Mouse (Mus musculus) forebrain, embryonic 11.5 days (tissue): ENCODE results near the gene Kifc1. TPM values are rescaled to one million over a fixed set of nuclear protein-coding genes. Genes with fewer than 3 reads are reported as not detected.

Source experiments
- ATAC-seq: fragments of 200-750 bp; cut with Nextera tagmentation; replicated peaks from 2 replicates; pipeline ENCODE4 v1.8.0; 2017; ENCODE audit warnings: moderate TSS enrichment; ENCODE audit not compliant: low FRiP score
- DNase-seq: peaks from one replicate; pipeline ENCODE4 v3.0.0-alpha.2; 2017; ENCODE audit warnings: low spot score
- H3K27ac ChIP-seq: fragments of 300-500 bp; sonication (generic); 2 replicates; pipeline ENCODE4 v1.5.1; 2014; ENCODE audit warnings: low read depth, low read length
- H3K27me3 ChIP-seq: fragments of 300-500 bp; sonication (generic); 2 replicates; pipeline ENCODE4 v1.6.1; 2014; ENCODE audit warnings: mild to moderate bottlenecking, low read length, mixed read lengths; ENCODE audit not compliant: control insufficient read depth, insufficient read depth
- H3K36me3 ChIP-seq: fragments of 300-500 bp; sonication (generic); 2 replicates; pipeline ENCODE4 v1.6.1; 2014; ENCODE audit warnings: mild to moderate bottlenecking, low read length, moderate library complexity, mixed read lengths; ENCODE audit not compliant: control insufficient read depth, insufficient read depth
- H3K4me1 ChIP-seq: fragments of 300-500 bp; sonication (generic); replicated peaks from 2 replicates; pipeline ENCODE4 v1.6.1; 2014; ENCODE audit warnings: low read length, mixed read lengths; ENCODE audit not compliant: control insufficient read depth, insufficient read depth
- H3K4me2 ChIP-seq: fragments of 300-500 bp; sonication (generic); 2 replicates; pipeline ENCODE4 v1.6.1; 2014; ENCODE audit warnings: low read depth, mild to moderate bottlenecking, low read length, moderate library complexity, mixed read lengths; ENCODE audit not compliant: severe bottlenecking
- H3K4me3 ChIP-seq: fragments of 300-500 bp; sonication (generic); 2 replicates; pipeline ENCODE4 v1.5.1; 2014; ENCODE audit warnings: low read depth, low read length
- H3K9ac ChIP-seq: fragments of 300-500 bp; sonication (generic); 2 replicates; pipeline ENCODE4 v1.6.1; 2014; ENCODE audit warnings: low read length
- H3K9me3 ChIP-seq: fragments of 300-500 bp; sonication (generic); 2 replicates; pipeline ENCODE4 v1.6.1; 2016; ENCODE audit warnings: low read length, mixed read lengths; ENCODE audit not compliant: control insufficient read depth
- WGBS: fragments of 180-500 bp; shearing (Covaris S2); extraction: QIAGEN DNeasy Blood & Tissue Kit; methylation state at CpG from one replicate; pipeline ENCODE4 v1.1.7; 2014; 5-methylcytosine and 5-hydroxymethylcytosine counted together
- polyA plus RNA-seq: library from polyadenylated mRNA; unstranded; fragments of >200 nt; fragmentation: Nextera tagmentation; extraction: Ambion mirVana; gene quantifications from 2 replicates; pipeline ENCODE4 v1.2.1, GENCODE M21; 2014

Gene Kifc1
- polyA plus RNA-seq, 1 experiment from 2014 or later = 16.0 TPM

DNA sequence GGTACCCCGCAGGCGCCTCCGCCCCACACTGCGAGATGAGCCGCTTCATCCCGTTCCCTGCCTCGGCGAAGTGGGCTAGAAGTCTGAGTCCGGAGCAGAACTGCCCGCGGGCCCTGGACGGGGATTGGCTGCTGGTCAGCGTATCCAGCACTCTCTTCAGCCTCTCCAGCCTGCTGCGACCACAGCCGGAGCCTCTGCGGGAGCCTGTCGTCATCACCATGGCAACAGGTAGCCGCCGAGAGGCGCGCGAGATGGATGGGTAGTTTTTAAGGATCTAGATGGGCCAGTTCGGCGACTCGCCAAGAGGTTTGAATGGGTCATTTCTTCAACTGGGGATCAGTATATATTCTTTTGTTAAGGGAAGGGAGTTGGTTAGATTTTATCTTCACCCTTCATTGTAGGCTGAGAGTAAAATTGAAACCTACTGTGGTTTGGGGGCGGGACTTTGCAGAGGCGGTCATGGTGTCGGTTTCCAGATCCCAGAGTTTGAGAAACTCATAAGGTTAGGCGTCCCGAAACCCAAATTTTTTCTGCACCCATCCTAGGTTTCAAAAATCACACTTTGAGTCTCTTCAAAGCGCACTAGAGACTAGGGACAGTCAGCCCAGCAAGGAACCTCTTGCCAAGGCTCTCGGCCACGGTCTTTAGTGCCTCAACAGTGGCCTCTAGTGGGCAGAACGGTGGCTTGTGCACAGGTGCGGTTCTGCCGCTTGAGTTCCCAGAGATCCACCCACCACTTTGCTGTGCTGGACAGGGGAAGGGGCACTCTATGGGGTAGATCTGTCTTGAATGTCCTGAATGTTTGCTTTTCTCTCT is 30.0 kb upstream of the Kifc1 start:
- Histone ChIP-seq H3K4me1 (peaks cover 15% of the 10 kb centered on the region), H3K4me2 (peak overlapping the region; percentile 89), H3K9ac (peak overlapping the region; percentile 68), H3K9me3 (no peaks in the 10 kb centered on the region), H3K27ac (peak overlapping the region; percentile 6; the same call in 1 of the 2 replicates), H3K36me3 (no peaks in the 10 kb centered on the region), H3K4me3 (peak overlapping the region; percentile 47), H3K27me3 (no peaks in the 10 kb centered on the region)
- WGBS = under 1% methylated on average over 36 of the region's 36 CpGs
- ATAC-seq (peak; percentile 50), DNase-seq (peak; percentile 89)

DNA sequence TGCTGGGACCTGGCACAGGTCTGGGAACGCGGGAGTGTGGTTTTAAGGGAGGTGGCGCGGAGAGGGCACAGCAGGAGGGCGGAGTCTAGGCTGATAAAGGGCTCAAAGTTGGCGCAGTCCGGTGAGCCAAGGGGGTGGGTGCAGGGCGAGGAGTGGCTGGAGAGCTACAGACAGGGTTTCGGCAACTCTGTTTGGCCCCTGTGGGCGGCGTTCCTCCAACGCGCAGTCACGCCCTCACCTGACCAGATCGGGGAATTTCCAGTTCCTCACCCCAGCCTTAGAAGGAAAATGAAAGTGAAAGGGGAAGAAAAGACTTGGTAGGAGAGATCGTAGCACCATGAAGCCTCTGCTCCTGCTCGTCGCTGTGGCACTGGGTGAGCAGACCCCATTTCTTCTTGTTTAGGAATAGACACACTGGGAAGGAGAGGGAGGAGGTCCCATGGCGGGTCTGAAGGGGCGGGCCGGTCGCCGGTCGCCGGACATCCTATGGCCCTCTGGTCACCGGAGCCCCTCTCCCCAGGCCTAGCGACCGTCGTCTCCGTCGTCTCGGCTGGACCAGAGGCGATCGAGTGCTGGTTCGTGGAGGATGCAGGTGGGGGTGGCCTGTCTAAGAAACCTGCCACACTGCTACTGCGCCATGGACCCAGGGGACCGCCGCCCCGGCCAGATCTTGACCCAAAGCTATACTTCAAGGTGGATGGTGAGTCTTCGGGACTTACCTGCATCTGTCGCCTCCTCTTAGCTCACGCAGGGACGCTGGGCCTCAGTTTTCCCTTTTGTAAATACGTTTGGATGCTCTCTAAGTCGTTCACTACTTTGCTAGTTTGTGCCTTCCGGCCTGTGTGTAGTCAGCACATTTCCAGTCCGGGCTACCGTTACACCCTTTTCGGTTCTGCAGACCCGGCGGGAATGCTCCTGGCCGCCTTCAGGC is 29.2 kb upstream of the Kifc1 start:
- ATAC-seq = no peak; the same call in 1 of the 2 replicates

DNA sequence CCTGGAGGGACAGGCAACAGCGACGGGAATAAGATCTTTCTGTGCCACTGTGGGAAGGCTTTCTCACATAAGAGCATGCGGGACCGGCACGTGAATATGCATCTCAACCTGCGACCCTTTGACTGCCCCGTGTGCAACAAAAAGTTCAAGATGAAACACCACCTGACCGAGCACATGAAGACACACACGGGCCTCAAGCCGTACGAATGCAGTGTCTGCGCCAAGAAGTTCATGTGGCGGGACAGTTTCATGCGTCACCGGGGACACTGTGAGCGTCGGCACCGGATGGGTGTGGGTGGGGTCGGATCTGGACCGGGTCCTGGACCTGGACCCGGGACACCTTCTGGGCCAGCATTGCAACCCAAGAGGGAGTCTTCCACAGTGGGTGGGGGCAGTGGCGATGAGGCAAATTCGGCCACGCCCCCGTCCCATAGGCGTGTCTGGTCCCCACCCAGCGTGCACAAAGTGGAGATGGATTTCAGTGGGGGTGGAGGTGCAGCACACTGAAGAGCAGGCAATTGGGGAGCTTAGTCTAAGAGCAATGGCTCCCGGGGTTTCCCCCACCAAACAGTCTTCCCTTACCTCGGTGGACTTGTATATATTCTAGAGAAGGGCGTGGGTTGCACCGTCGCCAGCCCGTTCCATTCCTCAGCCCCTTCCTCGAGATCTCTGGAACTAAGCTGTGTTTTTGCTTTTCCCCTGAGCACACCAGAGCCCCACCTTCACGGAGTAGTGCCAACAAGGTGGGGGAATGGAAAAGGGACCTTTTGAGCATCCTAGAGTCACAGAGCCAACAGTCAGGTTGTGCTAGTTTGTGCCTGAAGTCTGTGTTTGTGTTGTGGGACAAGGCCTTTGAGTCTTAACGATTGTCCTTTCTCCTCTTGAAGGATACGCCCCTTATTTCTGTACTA is 28.1 kb upstream of the Kifc1 start:
- H3K4me2 ChIP-seq = peak overlapping the region; percentile 89
- H3K36me3 ChIP-seq = peaks cover 5% of the 10 kb centered on the region
- DNase-seq (no peak), ATAC-seq (no peak)
- H3K27ac ChIP-seq = no peak overlapping the region
- WGBS = 60% methylated on average over 37 of the region's 37 CpGs
- H3K9me3 ChIP-seq = no peaks in the 10 kb centered on the region
- H3K9ac ChIP-seq = peak overlapping the region; percentile 68; the same call in 1 of the 2 replicates
- H3K4me1 ChIP-seq = peaks cover 17% of the 10 kb centered on the region
- peak overlapping the region; percentile 47 for H3K4me3 ChIP-seq
- no peaks in the 10 kb centered on the region for H3K27me3 ChIP-seq

More for the DNA sequence above, 29.2 kb upstream of the Kifc1 start:
- peak overlapping the region; percentile 47 for H3K4me3 ChIP-seq
- H3K36me3 ChIP-seq = no peaks in the 10 kb centered on the region
- WGBS = under 1% methylated on average over 52 of the region's 52 CpGs
- peak overlapping the region; percentile 68 for H3K9ac ChIP-seq
- peak overlapping the region; percentile 89 for H3K4me2 ChIP-seq
- H3K9me3 ChIP-seq = no peaks in the 10 kb centered on the region
- no peaks in the 10 kb centered on the region for H3K27me3 ChIP-seq
- H3K27ac ChIP-seq = 0 out of 2 replicates have a peak overlapping the region, but pooled peaks have one; percentile 6
- H3K4me1 ChIP-seq = peaks cover 17% of the 10 kb centered on the region
- no peak for DNase-seq

DNA sequence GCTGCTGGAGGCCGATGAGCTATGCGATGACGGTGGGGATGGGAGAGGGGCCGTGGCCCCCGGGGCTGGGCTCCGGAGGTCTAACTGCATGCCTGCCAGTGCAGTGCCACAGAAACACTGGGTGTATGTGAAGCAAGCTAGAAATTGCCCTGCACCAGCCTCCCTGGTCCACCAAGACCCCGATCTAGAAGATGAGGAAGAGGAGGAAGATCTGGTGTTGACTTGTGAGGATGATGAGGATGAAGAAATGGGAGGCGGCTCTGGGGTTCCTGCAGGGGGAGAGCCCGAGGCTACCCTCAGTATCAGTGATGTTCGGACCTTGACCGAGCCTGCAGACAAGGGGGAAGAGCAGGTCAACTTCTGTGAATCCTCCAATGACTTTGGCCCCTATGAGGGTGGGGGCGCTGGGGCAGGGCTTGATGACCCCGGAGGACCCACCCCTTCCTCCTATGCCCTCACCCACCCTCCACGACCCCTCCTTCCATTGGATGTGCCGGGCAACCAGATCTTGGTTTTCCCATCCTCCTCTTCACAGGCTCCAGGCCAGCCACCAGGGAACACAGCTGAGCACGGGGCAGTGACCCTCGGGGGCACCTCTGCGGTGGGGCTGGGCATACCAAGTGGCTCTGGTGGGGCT is 27.3 kb upstream of the Kifc1 start:
- Histone ChIP-seq H3K9ac (no peak overlapping the region), H3K36me3 (peaks cover 9% of the 10 kb centered on the region), H3K27me3 (no peaks in the 10 kb centered on the region), H3K9me3 (no peaks in the 10 kb centered on the region), H3K4me1 (peaks cover 17% of the 10 kb centered on the region), H3K4me3 (no peak overlapping the region), H3K4me2 (no peak overlapping the region), H3K27ac (no peak overlapping the region)
- WGBS = 85% methylated on average over 18 of the region's 18 CpGs
- ATAC-seq = no peak
- no peak for DNase-seq

DNA sequence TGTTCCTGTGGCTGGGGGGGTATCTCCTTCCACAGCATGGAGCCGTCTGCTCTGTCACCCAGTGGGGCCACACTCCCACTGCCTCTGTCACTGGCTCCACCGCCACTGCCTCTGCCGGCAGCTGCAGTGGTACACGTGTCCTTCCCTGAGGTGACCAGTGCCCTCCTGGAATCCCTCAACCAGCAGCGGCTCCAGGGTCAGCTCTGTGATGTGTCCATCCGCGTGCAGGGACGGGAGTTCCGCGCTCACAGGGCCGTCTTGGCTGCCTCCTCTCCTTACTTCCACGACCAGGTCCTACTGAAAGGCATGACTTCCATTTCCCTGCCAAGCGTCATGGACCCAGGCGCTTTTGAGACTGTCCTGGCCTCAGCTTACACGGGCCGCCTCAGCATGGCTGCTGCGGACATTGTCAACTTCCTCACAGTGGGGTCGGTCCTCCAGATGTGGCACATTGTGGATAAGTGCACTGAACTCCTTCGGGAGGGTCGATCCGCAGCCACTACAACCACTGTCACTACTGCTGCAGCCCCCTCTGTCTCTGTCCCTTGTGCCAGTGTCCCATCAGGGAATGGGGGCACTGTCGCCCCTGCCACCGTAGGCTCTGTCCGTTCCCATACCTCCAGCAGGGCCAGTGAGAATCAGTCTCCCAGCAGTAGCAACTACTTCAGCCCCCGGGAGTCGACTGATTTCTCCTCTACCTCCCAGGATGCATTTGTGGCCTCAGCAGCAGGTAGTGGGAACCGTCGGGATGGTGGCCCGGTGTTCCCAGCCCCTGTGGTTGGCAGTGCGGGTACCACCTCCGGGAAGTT is 26.6 kb upstream of the Kifc1 start:
- Histone ChIP-seq H3K9me3 (no peaks in the 10 kb centered on the region), H3K4me1 (peaks cover 17% of the 10 kb centered on the region), H3K27ac (no peak overlapping the region), H3K9ac (no peak overlapping the region; the same call in 1 of the 2 replicates), H3K4me3 (peak overlapping the region; percentile 58), H3K27me3 (no peaks in the 10 kb centered on the region), H3K4me2 (peak overlapping the region; percentile 62), H3K36me3 (peaks cover 12% of the 10 kb centered on the region)
- DNase-seq (no peak), ATAC-seq (no peak)
- WGBS = 75% methylated on average over 31 of the region's 31 CpGs

DNA sequence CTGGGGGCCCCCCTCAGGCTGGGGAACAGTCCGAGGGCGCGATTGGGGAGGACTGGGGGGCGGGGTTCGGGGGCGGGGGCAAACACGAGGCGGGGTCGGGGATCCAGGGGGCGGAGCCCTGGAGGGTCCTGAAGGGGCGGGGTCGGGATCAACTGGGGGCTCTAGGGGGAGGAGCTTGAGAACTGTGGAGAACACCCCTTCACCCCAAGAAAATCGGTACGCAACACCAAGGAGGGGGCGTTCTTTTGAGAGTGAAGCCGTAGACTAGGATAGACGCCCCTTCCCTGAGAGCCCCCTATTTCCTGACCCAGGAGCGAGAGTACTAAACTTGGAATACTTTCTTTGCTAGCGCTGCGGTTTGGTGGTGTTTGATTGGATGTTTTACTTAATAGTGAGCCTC is 25.8 kb upstream of the Kifc1 start:
- DNase-seq = no peak
- Histone ChIP-seq H3K27me3 (no peaks in the 10 kb centered on the region), H3K36me3 (peaks cover 14% of the 10 kb centered on the region), H3K27ac (peak overlapping the region; percentile 70; the same call in 1 of the 2 replicates), H3K4me3 (peak overlapping the region; percentile 58), H3K9ac (peak overlapping the region; percentile 64), H3K4me1 (peaks cover 18% of the 10 kb centered on the region), H3K9me3 (no peaks in the 10 kb centered on the region), H3K4me2 (peak overlapping the region; percentile 62)
- 2% methylated on average over 20 of the region's 20 CpGs for WGBS
- ATAC-seq = peak; percentile 29; the same call in 1 of the 2 replicates

DNA sequence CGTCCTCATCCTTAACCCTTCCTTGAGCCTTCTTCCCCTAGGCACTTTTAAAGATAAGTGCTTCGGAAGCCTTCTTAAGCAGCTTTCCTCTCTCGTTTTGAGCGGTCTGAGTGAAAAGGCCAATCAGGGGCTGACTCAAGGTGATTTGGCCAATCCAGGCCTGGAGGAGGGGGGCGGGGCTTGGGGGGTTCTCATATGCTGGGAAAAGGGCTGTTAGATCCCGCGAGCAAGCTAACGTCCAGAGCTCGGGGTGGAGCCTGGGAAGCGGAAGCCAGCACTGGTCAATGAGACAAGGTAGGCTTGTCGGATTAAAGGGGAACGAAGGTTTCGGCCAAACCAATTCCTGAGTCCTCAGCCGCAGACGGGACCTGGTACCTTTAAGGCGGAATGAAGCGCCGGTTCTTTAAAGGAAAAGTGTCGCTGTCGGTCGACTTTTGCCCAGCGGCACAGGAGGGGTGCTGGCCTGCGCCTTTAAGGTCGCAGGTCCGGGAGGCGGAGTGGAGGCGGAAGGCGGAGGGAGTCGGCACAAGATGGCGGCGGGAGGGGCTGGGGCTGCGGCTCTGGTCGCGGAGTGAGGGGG is 25.3 kb upstream of the Kifc1 start, which contains the start of the genes Tapbp and Zbtb22:
Gene Tapbp (plus strand): TSS at position 229 of the 580 bp plus-strand sequence.
Gene Zbtb22 (plus strand): TSS at position 234 of the 580 bp plus-strand sequence.
- WGBS = under 1% methylated on average over 34 of the region's 34 CpGs
- Histone ChIP-seq H3K9ac (peak within 1 kb of the TSS; percentile 64), H3K27me3 (no peaks in the 10 kb centered on the region), H3K4me1 (peaks cover 18% of the 10 kb centered on the region), H3K9me3 (no peaks in the 10 kb centered on the region), H3K4me3 (peak within 1 kb of the TSS; percentile 58), H3K27ac (peak within 1 kb of the TSS; percentile 70; the same call in 1 of the 2 replicates), H3K4me2 (peak within 1 kb of the TSS; percentile 62), H3K36me3 (peaks cover 14% of the 10 kb centered on the region)
- ATAC-seq (peak; percentile 91), DNase-seq (peak; percentile 98)
